Mouse (Mus musculus) embryo, embryonic 9.5 days (tissue): Measurements from ENCODE around the gene Ccdc57.
"Not testable (repeated sequence)": the region's sequence is repeated elsewhere in the genome, so short reads cannot be mapped to it uniquely, and the experiment has no call there.

Source experiments
- DNase-seq: peaks from one replicate; pipeline ENCODE4 v3.0.0-alpha.2; 2017; ENCODE audit errors: extremely low spot score

Ccdc57 gene

DNA sequence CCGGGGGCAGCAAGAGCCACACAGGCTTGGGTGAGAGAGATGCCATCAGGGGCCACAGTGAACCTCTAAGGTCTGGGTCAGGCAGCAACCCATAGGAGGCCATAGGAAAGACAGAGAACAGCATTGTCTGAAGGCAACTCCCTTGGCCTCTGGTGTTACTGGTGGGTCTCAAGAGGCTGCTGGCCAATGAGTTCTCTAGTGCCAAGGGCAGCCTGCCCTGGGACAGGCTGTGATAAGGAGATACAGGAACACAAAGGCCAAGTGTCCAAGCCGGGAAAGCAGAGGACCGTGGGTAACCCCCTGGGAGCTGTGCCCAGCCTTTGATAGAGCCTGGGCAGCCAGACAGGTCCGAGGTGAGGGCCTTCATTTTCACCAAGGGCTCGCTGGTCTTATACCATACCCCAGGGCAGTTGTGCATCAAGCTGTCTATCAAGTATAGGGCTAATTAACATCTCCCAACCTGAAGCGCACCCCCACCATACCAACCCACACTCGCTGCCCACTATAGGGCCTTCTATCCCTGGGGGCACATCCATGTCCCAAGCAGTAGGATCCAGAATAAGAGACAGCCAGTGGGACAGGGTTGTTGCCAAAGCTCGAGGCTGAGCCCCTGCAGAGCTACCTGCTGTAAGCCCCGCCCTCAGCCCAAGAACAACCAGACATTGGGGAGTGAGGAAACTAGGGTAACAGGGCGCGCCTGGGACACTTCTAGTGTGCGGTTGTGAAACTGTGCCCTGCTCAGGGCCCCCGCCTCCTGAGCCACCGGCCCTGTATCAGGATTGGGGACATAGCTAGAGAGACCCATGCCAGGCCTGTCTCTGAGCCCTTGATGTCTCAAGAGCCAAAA lies 111.4 kb downstream of the Ccdc57 start:
- no peak for DNase-seq

DNA sequence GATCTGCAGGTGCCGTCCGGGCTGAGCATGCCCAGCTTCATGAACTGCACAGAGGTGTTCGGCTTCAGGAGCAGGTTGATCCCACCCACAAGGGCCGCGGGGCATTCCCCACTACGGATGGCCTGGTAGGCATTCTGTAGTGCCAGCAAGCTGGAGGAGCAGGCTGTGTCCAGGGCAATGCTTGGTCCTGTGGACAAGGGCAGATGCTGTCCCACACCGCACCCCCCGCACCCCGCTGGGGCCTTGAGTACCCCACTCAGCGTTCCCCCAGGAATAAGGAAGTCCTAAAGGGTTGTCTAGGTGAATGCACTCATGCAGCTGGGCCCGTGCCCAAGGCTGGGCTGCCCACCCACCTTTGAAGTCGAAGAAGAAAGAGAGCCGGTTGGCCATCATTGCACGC lies 112.1 kb downstream of the Ccdc57 start:
- DNase-seq, result no peak

DNA sequence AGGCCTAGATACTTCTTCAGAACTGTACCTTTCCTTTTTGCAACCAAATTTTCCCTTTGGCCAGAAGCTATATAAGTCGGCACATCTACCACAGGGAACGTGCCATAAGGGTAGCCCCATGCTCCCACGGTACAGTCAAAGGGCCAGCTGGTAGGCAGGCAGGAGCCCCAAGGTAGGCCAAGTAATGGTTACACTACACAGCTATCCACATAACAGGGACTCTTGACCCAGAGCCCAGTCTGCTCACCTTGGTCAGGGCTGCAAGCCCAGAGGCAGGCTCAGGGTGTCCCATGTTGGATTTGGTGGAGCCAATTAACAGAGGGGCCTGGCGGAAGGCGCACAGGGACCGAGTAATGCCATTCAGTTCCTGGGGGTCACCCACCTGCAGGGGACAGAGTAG lies 113.1 kb downstream of the Ccdc57 start:
- no peak for DNase-seq

GRCm38 (mm10) chr11:120818251-120818650 lies 114.4 kb downstream of the Ccdc57 start:
- no peak for DNase-seq

DNA sequence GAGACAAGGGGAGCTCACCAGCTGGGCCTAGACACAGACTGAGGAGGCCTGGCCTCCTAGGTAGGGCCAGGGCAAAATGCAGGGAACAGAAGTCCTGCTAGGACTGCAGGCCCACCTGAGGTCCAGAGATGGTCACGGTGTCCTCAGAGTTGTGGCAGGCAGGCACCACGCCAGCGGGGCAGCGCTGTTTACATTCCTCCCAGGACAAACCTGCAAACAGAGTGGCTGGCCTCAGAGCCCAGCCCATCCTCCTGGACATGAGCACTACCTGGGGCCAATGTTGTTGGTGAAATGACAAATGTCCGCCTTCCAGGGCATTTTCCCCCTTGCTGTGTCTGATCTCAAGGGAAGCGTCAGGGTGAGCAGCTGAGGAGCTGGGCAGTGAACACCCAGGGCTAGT lies 115.3 kb downstream of the Ccdc57 start:
- no peak for DNase-seq

- DNase-seq, result no peak
Observed at GRCm38 (mm10) chr11:120812068-120812467, 120.6 kb downstream of the Ccdc57 start.

- DNase-seq, result no peak
Observed at GRCm38 (mm10) chr11:120808010-120808409, 124.7 kb downstream of the Ccdc57 start.

GRCm38 (mm10) chr11:120805375-120806298 lies 127.0 kb downstream of the Ccdc57 start:
- no peak for DNase-seq

DNA sequence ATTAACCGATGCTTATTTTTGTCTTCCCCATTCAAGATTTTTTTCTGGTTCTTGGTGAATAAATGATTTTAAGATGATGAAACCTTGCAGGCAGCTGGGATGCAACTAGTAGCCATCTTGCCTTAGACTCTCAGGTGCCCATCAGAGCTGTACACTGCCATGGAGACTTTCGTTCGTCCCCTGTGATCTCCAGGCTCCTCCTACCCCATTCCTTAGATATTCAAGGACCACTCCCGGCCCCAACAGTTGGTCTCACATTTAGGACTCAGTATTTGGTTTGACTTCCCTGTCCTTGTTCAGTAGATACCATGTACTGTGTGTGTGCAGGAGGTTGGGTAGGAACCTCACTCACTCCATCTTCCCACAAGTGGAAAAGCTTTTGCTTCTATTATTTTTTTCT lies 127.9 kb downstream of the Ccdc57 start:
- no peak for DNase-seq

- DNase-seq, result no peak
Observed at GRCm38 (mm10) chr11:120804274-120804673, 128.4 kb downstream of the Ccdc57 start.

DNA sequence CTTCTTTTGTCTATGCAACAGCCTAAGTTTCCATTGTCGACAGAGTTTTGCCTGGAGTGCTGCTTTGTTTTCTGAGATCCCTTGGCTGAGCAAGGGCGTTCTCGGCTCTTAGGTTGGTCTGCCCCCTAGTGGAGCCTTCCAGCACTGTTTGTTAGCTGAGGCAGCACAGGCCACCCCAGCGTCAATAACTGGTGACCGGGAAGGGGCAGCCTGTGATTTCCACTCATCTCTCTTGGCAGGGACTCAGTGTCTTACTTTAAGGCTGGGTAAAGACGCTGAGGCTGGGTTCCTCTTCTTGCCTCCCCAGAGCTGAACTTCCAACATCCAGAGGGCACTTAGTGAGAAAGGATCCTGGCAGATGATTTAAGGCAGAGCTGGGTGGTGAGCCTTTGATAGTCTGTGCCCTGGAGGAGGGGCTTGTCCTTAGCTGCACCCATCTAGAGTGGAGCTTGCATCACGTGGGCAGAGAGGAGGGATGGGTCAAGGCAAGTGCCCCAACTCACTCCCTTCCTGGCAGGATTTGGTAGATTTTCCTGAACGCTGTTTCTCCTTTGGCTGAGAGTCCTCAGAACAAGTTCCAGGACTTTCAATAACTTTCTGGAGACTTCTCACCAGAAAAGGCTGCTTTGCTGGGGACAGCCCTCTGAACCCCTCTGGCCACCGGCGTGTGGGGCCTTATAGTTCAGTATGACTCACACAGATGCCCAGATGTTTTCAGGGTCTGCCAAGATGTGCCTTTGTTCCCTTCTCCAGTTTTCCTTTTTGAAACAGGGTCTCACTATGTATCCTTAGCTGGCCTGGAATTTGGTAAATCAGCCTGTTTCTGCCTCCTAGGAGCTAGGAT lies 132.4 kb downstream of the Ccdc57 start:
- DNase-seq, result peak; percentile 90

DNA sequence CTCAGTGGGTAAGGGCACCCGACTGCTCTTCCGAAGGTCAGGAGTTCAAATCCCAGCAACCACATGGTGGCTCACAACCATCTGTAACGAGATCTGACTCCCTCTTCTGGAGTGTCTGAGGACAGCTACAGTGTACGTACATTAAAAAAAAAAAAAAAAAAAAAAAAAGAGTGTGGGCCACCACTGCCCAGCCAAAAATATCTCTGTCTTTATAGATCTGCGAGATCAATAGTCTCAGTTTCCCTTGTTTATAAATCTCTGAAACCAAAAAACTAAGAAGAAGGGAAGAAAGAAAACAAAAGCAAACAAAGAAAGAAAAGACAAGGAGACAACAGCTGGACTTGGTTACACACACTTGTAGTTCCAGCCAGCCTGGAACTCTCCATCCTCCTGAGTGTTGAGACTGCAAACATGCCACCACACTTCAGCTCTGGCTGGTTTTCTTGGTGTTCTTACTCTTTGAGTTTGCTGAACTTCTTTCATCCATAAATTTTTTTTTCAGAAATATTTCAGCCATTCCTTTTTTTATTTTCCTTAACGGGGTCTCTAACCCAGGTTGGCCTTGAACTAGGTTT lies 133.3 kb downstream of the Ccdc57 start:
- no peak for DNase-seq

- DNase-seq, result no peak
Observed at GRCm38 (mm10) chr11:120798244-120798643, 134.4 kb downstream of the Ccdc57 start.

- DNase-seq, result no peak
Observed at GRCm38 (mm10) chr11:120796614-120796946, 136.1 kb downstream of the Ccdc57 start.

- DNase-seq, result peak; percentile 99
Observed at GRCm38 (mm10) chr11:120795756-120796613, 136.7 kb downstream of the Ccdc57 start, which contains the start of gene Dus1l. Gene Dus1l (minus strand): TSS chr11:120796403.

GRCm38 (mm10) chr11:120792652-120793051 lies 140.0 kb downstream of the Ccdc57 start:
- no peak for DNase-seq

GRCm38 (mm10) chr11:120789810-120790209 lies 142.9 kb downstream of the Ccdc57 start:
- no peak for DNase-seq

- DNase-seq, result no peak
Observed at GRCm38 (mm10) chr11:120789355-120789754, 143.3 kb downstream of the Ccdc57 start.

DNA sequence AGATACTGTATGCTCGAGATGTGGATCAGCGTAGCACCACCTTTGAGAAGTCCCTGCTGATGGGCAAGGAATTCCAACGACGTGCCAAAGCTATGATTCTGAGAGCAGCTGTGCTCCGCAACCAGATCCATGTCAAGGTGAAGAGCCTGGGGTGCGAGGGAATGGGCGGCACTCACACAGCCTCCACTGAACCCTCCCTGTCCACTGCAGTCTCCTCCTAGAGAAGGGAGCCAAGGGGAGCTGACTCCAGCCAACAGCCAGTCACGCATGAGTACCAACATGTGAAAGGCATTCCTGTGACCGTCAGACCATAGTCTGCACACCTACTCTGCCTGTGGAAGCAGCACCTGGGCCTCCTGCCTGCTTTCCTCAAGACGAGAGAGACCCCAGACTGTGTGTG lies 144.2 kb downstream of the Ccdc57 start:
- DNase-seq, result not testable (repeated sequence)

DNA sequence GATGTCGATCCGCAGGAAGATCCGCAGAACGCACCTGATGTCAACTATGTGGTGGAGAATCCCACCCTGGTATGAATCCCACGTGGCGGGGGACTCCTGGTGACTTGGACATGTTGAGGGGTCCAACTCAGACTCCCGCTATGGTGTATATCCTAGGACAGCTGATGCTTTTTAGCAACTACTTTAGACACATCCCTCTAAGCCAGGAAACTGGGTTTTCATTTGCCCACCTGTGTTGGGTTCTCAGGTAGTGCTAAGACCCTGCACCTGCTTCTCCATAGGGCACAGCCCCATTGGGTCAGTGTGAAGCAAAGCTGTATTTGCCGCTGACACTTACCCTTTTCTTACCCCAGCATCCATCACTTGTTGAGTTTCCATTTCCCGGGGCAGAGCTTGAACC lies 147.5 kb downstream of the Ccdc57 start:
- DNase-seq, result no peak
